Mouse (Mus musculus): ENCODE measurements around the gene 4933414I15Rik. TPM values are rescaled to one million over a fixed set of nuclear protein-coding genes. Genes with fewer than 3 reads are reported as not detected.
A peak's percentile ranks its signal among the peaks of the same experiment; 100 is the strongest.

4933414I15Rik gene
- not detected for polyA plus RNA-seq (2017; shearing (Covaris generic))

DNA sequence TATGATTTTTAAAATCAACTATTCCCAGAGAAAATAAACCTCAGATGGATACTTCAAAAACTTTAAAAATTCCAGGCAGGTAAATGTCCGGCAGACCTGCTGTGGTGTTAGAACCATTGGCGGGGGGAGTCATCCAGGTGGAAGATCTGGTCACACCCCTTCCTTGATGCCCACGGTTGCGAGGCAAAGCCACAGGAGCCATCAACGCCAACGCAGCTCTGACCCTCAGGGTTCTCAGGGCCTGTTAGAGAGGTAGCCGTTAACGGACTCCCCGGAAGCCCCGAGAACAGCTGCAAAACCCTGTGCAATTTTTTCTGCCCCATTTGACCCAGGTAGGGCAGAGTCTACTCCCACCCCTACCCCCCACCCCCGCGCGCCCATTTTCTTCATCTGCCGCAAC lies at the start of gene 4933414I15Rik:
Gene 4933414I15Rik, minus strand, starts transcription at position 260 of the 400 bp plus-strand sequence.
- ATAC-seq, result no peak

- ATAC-seq, result no peak
Observed at GRCm38 (mm10) chr11:50981667-50982066, 38.1 kb upstream of the 4933414I15Rik start, which contains the start of gene Olfr1377. Gene Olfr1377 (plus strand): TSS chr11:50981967.

DNA sequence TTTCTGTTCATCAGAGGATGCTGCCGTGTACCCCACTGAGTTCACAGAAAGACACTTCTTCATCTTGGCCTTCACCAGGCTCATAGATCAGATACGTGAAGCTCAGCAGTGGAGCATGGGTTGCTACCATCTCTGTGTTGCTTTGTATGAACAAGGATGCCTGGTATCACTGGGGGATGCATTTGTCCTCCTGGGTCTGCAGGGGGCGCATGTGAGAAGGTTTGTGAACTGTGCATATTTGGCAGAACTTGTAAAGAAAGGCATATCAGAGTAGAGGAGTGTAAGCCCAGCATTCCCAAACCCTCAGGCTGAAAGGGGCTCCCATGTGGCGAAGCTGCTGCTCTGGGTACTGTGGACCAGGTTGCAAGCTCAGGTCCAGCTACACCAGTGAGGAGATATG lies 33.7 kb upstream of the 4933414I15Rik start:
- no peak for ATAC-seq

- ATAC-seq, result no peak
Observed at GRCm38 (mm10) chr11:50966230-50966629, 22.7 kb upstream of the 4933414I15Rik start, which contains the start of gene Olfr1378. Gene Olfr1378 (plus strand): TSS chr11:50966530.

DNA sequence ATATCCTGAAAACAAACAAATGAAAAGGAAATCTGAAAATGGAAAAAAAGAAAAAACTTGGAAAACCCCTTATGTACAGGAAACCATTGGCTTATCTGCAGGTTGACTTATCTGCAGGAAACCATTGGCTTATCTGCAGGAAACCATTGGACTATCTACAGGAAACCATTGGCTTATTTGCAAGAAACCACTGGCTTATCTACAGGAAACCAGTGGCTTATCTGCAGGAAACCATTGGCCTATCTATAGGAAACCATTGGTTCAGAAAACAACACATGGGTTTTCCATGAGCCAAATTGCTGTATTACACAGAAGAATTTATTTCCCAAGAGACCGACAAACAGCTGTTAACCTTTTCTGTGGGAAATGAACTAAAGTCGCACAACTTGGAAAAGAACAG lies 21.3 kb upstream of the 4933414I15Rik start:
- ATAC-seq, result no peak

DNA sequence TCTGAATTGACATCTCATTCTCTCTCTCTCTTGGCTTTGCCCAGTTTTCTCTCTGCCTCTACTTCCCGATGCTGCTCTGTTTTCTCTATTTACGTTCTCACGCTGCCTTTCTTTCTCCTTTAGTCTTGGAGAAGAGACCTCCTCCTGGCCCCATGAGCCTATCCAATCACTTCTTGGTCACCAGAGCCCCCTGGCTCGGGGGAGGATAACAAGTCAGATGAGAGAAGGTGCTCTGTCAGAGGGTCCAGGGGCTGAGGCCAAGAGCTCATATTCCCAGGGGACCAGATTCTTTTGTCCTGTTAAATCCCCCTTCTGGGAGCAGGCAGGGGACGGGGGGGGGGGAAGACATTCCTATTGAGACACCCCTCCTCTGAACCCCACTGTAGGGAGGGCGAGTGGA lies 10.1 kb upstream of the 4933414I15Rik start, which contains the start of gene Prop1:
Gene Prop1, minus strand, starts transcription at position 101 of the 400 bp plus-strand sequence.
- ATAC-seq, result no peak

DNA sequence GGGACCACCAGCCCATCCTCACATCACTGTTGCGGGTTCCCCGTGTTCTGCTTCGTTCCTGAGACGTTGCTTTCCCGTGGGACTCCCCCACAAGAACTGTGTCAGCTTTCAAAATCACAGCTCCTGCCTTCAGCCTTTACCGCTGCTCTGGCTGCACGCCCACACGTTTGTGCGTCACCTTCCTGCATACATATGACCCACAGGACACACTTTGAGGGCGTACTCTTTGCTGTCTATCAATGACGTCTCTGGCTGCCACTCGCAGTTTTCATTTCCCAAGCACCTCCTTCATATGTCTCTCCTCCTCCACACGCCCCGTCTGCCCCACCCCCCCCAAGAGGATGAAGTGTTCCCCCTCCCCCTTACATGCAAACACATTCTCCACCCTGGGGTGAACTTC lies 8.7 kb upstream of the 4933414I15Rik start:
- peak; percentile 43 for ATAC-seq

GRCm38 (mm10) chr11:50942386-50942785 lies 1.2 kb downstream of the 4933414I15Rik start:
- no peak for ATAC-seq

- no peak for ATAC-seq
Observed at GRCm38 (mm10) chr11:50939621-50940366, 3.8 kb downstream of the 4933414I15Rik start.

DNA sequence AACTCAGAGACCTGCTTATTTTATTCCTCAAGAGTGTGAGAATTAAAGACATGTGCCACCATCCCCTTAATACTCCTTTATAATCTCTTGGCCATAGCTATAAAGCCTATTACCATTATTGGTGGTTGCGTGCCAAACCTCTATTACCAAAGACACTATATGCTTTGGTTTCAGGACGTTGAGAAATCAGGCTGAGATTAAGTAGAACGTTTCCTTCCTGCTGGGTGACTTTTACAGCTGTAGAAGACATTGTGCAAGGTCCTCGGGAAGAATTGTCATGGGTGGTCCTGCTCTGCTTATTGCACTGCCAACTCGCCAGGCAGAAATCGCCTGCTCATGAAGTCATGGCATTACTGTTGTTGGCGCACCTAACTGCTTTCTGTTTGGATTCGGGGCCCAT lies 5.1 kb downstream of the 4933414I15Rik start:
- ATAC-seq, result no peak

DNA sequence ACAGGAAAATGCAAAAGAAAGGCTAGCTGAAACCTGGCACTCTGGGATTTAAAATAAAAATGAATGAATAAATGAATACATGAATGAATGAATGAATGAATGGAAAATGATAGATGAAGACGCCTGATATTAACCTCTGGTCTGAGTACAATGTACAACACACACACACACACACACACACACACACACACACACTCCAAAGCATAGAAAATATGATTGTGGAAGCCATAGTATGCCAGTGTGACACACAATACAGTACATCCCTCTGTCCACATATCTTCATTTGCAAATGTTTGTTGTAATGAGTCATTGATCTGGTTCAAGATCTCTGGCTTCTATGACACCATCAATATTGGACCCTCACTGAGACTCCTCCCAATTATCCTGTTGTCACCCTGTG lies 11.5 kb downstream of the 4933414I15Rik start:
- ATAC-seq, result no peak

DNA sequence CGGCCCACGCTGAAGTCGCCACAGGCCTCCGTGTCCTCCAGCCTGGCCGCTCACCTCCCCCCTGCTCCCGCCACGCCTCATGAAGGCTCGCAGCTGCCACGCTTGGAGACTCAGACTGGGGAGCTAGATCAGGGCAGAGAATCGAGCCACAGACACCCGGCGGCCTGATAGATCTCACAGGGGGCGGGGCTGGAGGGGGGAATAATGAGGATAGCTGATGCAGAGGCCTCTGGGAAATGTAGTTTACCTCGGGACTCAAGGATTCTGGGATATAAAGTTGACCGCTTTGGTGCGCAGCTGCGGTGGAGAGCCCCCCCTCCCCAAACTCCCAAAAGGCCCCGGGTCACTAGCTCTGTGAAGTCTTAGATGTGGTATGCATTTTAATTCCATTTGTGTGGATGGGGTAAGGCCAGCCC lies 12.1 kb downstream of the 4933414I15Rik start, which contains the start of gene Zfp354b:
Gene Zfp354b, minus strand, starts transcription at position 183 of the 416 bp plus-strand sequence.
- no peak for ATAC-seq

- no peak for ATAC-seq
Observed at GRCm38 (mm10) chr11:50931021-50931420, 12.5 kb downstream of the 4933414I15Rik start.

DNA sequence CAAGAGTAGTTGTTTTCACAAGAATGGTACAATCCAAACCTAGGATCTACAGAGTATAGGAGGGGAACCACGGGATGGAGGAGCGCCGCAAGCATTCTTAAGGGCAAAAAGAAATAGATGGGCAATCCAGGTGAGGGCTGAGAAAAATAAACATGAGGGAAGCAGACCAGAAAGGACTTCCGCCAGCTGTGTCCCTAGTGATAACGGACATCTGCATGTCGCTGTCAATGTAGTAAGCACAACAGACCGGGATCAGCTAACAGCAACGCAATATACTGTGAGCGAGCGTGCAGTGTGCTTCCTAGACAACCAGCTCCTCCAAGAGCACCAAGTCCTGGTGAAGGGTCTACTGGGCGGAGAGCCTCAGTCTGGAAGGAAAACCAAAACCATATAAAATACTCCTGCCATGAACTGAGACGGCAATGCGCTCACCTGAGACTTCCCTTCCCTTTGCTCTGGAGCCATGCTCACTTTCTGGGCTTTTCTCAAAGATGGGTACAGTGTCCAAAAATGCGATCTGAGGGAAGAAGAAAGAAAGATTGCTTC lies 13.0 kb downstream of the 4933414I15Rik start:
- no peak for ATAC-seq

DNA sequence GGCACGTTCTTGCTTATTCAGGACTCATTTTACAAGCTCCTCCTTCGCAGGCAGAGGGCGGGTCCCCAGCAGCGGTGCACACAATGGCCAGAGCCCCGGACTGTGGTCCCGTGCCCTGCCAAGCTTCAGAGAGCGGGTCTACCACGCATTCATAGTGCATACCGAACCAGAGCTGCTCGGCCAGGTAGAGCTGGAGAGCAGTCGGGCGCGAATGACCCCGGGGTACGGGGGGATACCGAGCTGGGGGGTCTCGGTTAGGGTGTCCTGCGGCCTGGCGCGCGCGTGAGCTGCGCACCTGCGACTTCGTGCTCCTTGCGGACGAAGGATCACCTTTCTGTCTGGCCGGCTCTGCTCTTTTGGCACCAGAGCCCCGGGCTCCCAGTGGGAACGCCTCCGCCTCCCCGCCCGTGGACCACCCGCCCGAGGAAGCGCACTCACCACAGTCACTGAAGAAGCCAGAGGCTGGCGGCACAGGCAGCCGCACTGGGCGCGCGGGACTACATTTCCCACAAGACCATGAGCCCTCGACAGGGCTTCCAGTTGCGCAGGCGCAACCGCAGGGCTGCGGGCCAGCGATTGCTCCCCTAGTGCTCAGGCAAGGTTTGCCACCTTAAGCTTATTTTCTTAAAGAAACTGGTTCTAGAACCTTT lies 27.8 kb downstream of the 4933414I15Rik start, which contains the start of gene Zfp2:
Gene Zfp2, minus strand, starts transcription at position 495 of the 650 bp plus-strand sequence.
- ATAC-seq, result peak; percentile 96

DNA sequence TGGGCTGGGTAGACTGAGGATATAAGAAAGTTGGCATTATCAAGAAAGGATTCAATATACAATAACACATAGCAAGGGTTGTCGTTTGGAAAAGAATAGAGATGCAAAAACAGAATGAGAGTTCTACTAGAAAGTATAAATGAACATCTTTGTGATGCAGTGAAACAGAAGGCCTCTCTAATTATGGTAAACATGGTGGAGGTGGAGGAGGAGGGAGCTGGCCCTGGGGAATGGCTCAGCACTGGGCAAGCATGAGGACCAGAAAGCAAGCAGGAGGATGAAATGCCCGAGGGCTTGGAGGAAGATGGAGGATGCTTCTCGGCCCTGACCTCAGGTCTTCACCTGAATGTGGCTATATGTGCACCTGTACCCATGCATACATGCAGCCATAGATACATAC lies 29.1 kb downstream of the 4933414I15Rik start:
- ATAC-seq, result no peak

DNA sequence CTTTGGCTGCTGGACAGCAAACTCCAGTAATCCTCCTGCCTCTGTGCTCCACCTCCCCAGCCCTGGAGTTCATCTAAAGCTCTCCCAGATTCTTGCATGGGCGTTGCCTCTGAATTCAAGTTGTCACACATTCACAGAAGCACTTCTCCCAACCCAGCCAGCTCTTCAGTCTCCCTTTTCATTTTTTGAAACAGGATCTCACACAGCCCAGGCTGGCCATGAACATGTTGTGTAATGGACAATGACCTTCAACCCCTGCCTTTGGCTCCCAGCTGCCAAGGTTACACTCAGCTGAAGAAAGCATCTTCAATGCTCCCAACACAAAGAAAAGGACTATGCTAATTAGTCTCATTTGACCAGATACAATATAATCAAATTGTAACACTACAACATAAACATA lies 30.3 kb downstream of the 4933414I15Rik start:
- ATAC-seq, result no peak

GRCm38 (mm10) chr11:50908136-50908535 lies 35.4 kb downstream of the 4933414I15Rik start:
- ATAC-seq, result no peak

DNA sequence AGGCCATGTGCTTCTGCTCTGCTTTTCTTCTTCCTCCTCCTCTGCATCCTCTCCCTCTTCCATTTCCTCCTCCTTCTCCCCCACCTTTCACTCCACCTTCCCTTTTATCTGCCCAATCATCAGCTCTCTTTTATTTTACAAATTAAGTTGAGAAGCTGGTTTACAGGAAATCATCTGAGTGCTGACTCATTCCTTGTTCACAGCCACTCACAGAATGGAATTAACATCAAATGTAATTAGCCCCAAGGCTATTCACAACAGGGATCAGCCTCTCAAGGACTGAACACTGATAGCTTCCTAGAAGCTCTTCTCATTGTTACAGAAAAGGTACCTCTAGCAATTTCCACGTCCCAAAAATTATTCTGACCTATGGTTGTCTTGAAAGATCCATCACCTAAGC lies 46.2 kb downstream of the 4933414I15Rik start:
- no peak for ATAC-seq

- no peak for ATAC-seq
Observed at GRCm38 (mm10) chr11:50892441-50892840, 51.1 kb downstream of the 4933414I15Rik start.

All from CD4-positive, CD25-positive, alpha-beta regulatory T cell, adult 4 months (primary cell).